Mouse (Mus musculus) gastrocnemius, adult 8-10 months (tissue): ENCODE measurements around the gene Aldh3b1. TPM values are rescaled to one million over a fixed set of nuclear protein-coding genes. Genes with fewer than 3 reads are reported as not detected.

Source experiments
- DNase-seq, 2 experiments: peaks; one replicate each; pipeline ENCODE4 v3.0.0; 2022; ENCODE audit warnings: low spot score in 2 of 2
- total RNA-seq, 4 experiments: library from RNA; stranded (reverse); gene quantifications; 2 replicates each; pipeline ENCODE4 v1.2.4; 2022

Gene Aldh3b1
- total RNA-seq, 4 experiments from 2014 or later: 1.0 to 2.6 (median 1.3) TPM

DNA sequence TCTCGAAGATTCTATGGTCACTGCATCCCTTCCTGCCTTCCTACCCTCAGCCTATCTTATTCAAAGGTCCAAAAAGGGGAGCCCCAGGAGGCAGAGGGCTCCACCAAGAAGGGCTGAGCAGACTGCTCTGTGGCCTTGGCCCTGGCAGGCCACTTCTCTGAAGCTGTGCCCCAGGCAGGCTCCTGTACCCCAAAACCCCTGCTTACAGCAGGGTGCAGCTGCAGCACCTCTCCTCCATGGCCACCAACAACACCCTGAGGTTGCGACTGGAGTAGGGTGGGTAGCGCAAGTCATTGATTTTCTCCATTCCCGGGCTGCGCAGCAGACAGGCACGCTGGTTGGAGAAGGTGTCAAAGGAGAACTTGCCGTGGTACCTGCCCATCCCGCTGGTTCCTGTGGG lies 15.9 kb downstream of the Aldh3b1 start:
- DNase-seq: no peak

GRCm38 (mm10) chr19:3912337-3913204 lies 17.0 kb downstream of the Aldh3b1 start, which contains the start of gene Ndufs8:
Ndufs8 (minus strand) TSS chr19:3912774.
- DNase-seq: peak; percentile 86 to 91

GRCm38 (mm10) chr19:3910206-3910605 lies 19.4 kb downstream of the Aldh3b1 start:
- DNase-seq: no peak

DNA sequence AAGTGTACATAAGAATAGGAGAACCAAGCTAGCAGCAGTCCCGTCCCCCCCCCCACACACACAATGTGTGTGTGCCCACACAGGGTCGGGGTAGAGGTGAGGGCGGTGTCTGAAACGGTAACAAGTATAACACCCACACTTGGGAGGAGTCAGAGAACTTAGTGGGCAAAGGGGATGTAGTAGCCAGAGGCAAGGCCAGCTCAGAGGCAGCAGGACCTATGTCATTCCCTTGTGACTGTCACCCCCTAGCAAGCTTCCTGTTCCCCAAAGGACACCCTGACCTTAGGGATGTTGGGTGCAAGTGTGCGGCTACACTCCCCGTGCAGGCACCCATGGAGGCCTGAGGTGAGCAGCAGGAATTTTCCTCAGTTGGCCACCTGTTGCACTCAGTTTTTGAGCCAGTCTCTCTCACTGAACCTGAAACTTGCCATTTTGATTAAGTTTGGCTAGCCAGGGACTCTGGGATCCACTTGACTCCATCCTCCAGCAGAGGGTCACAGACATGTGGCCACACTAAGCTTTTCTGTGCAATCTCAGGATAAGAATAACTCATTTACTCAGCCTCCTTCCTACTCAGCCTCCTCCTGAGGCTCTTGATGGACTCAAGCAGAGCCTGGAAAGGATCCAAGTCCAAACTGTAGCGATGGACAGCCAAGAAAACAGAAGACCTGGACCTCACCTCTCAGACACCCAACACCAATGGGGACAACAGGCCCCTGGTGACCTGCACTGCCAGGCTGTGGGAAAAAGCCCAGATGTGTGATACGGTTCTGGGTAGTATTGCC lies 21.5 kb downstream of the Aldh3b1 start:
- DNase-seq: no peak

GRCm38 (mm10) chr19:3906795-3907786 lies 22.5 kb downstream of the Aldh3b1 start, which contains the start of gene Tcirg1:
Tcirg1 (minus strand) TSS chr19:3907133.
- DNase-seq: peak; percentile 63 to 72

DNA sequence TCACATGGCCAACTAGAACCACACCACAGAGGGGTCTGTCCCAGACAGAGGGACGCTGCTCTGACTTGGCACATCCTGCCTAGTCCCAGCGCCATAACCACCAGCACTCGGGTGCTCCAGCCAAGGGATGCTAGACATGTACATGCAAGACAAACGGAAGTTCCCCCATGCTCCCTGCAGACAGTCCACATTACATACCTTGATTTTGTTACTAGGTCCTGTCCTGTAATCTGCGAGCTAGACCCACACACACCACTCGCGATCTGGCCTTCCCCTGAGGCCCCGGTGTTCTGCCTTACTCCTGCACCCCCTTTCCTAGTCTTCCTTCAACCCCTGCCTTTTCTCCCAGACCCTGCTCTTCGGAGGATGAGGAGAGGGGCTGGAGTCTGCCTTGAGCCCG lies 23.3 kb downstream of the Aldh3b1 start:
- no peak for DNase-seq

- DNase-seq: no peak
These were observed 24.2 kb downstream of the Aldh3b1 start for GRCm38 (mm10) chr19:3905261-3905969.

DNA sequence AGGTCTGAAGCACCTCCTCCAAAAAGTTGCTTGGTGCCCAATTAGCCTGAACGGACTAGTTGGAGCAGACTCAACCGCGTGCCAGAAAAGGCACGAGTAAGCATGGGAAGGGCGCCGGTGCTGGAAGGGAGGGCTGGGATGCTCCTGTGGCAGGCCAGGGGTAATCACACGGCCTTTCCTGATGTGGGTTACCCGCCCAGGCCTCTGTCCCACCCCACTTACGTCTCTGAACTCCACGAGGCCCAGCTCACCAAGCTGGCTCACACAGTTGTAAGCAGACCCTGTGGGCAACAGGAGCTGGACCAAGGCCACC lies 25.3 kb downstream of the Aldh3b1 start:
- DNase-seq: no peak

DNA sequence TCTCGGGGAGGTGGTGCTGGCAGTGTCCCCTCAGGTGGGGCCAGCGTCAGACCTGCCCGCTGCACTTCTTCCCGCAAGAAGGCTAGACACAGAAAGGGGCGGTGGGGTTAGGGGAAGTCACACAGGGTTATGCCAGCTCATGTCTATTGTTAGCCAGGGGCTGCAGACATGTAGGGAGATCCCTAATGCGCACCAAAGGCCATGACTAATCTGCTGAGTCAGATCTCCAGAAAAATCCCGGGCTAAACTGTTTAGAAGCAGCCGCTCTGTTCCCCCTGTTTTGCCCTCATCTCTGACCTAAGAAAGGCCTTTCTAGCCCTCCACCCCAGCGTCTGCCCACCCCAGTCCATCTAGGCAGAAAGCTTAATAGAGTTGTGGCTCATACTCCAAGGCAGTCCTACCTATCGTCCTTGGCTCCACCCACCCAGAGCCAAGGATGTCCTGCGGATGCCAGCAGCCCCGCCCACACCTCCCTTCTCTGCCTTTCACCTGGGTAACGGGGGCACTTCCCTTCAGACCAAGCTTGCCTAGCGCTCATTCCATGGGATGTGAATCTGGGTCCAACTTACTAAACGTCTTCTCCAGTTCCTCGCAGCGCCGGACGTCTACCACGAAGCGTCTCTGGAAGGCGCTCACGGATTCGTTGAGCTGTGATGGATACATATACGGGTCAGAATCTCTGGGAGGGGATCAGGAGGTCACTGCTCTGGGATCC lies 25.8 kb downstream of the Aldh3b1 start:
- no peak for DNase-seq

GRCm38 (mm10) chr19:3902966-3903365 lies 26.6 kb downstream of the Aldh3b1 start:
- DNase-seq: no peak

DNA sequence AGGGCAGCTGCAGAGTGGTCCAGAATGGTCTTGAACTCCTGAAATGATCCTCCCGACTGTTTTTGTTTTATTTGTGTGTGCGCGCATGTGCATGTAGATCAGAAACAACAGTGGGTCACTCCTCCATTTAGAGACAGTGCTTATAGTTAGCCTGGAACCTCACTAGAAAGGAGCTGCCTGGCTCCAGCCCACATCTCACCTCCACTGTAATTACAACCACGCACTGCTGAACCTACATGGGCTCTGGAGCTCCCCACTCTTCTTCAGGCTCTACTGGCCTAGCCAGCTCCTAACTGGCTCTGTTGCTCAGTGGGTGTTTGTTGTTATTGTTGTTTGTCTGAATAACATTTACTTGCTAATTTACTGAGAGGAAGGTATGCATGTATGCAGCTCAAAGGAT lies 30.0 kb downstream of the Aldh3b1 start:
- DNase-seq: no peak

DNA sequence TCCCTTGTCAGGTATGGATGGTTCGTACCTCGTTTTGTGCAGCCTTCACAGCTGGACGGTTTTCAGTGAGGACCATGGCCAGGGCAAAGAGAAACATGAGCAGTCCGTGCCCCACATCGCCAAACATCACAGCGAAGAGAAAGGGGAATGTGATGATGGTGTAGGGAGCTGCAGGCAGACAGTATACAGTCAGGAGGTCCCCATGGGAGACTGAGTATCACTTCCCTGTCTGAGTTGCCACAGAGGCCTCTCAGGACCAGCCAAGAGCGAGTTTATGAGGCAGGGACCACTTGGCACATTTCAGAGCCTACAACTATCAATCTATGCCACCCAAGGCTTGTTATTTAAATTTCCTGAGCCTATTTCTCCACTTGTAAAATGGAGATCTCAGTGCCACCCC lies 30.7 kb downstream of the Aldh3b1 start:
- no peak for DNase-seq

- DNase-seq: no peak
These were observed 32.1 kb downstream of the Aldh3b1 start for GRCm38 (mm10) chr19:3897557-3897956.

- no peak for DNase-seq
These were observed 33.4 kb downstream of the Aldh3b1 start for GRCm38 (mm10) chr19:3896208-3896607.

GRCm38 (mm10) chr19:3895171-3895631 lies 34.4 kb downstream of the Aldh3b1 start:
- DNase-seq: no peak

GRCm38 (mm10) chr19:3894294-3894693 lies 35.3 kb downstream of the Aldh3b1 start:
- DNase-seq: no peak

DNA sequence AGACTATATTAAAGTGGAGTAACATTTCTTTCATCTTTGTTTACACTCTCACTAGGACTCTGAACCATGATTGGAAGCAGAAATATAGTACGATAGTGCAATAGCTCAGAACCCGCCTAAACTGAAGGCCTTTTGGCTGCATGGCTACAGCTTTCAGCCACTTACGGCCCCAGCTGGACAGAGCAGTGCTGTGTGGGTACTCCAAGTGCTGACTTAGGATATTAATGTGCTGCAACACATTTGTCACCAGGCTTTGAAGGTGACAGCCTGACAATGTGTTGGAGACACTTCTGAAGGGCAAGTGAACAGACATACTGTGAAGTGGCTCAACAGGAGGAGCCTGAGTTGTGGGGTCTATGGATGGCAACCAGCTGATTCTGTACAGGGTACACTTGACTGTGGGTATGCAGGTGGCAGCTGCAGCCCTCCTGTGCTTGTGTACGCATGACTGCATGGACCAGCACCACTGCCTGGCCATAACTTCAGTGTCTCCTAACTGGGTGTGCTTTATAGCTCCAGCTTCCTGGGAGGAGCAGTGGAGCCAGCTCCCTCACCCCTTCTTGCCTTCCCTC lies 36.0 kb downstream of the Aldh3b1 start:
- no peak for DNase-seq

DNA sequence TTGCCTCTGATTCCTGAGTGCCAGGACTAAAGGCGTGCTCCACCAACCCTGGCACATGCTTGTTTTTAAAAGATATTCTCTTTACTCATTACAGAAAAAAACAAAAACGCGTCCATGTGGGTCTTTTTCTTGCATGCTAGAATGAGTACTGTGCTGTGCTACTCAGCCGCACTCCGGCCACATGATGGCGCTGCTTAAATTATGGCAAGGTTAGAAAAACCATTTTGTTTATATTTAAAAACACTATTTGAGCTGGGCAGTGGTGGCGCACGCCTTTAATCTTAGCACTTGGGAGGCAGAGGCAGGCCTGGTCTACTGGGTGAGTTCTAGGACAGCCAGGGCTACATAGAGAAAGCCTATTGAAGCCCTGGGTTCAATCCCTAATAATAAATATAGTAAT lies 39.4 kb downstream of the Aldh3b1 start:
- no peak for DNase-seq

GRCm38 (mm10) chr19:3889096-3889495 lies 40.5 kb downstream of the Aldh3b1 start:
- no peak for DNase-seq
